Mouse (Mus musculus) heart, embryonic 13.5 days (tissue): ENCODE results near the gene Kif28. TPM values are rescaled to one million over a fixed set of nuclear protein-coding genes. Genes with fewer than 3 reads are reported as not detected.
"Not testable (repeated sequence)": the region's sequence is repeated elsewhere in the genome, so short reads cannot be mapped to it uniquely, and the experiment has no call there.

Experiments
- ATAC-seq: fragments of 200-750 bp; cut with Nextera tagmentation; 2 replicates; pipeline ENCODE4 v1.8.0; 2017; ENCODE audit warnings: moderate TSS enrichment; ENCODE audit not compliant: insufficient number of reproducible peaks, low FRiP score, low TSS enrichment; ENCODE audit errors: extremely low read depth
- H3K27ac ChIP-seq: fragments of 300-500 bp; sonication (generic); replicated peaks from 2 replicates; pipeline ENCODE4 v1.5.1; 2015; ENCODE audit warnings: moderate library complexity, mild to moderate bottlenecking, inconsistent platforms
- H3K27me3 ChIP-seq: fragments of 300-500 bp; sonication (generic); replicated peaks from 2 replicates; pipeline ENCODE4 v1.6.1; 2015; ENCODE audit warnings: mild to moderate bottlenecking, inconsistent platforms
- H3K36me3 ChIP-seq: fragments of 300-500 bp; sonication (generic); 2 replicates; pipeline ENCODE4 v1.6.1; 2015; ENCODE audit warnings: mild to moderate bottlenecking, inconsistent platforms
- H3K4me1 ChIP-seq: fragments of 300-500 bp; sonication (generic); 2 replicates; pipeline ENCODE4 v1.6.1; 2015; ENCODE audit warnings: inconsistent platforms
- H3K4me2 ChIP-seq: fragments of 300-500 bp; sonication (generic); 2 replicates; pipeline ENCODE4 v1.6.1; 2015; ENCODE audit warnings: inconsistent platforms, mild to moderate bottlenecking, moderate library complexity
- H3K4me3 ChIP-seq: fragments of 300-500 bp; sonication (generic); 2 replicates; pipeline ENCODE4 v1.5.1; 2015; ENCODE audit warnings: moderate library complexity, mild to moderate bottlenecking, inconsistent platforms
- H3K9ac ChIP-seq: fragments of 300-500 bp; sonication (generic); 2 replicates; pipeline ENCODE4 v1.6.1; 2015; ENCODE audit warnings: inconsistent platforms, mild to moderate bottlenecking, moderate library complexity
- H3K9me3 ChIP-seq: fragments of 300-500 bp; sonication (generic); 2 replicates; pipeline ENCODE4 v1.6.1; 2016; ENCODE audit warnings: inconsistent platforms
- WGBS: fragments of 180-500 bp; shearing (Covaris S2); methylation state at CpG from one replicate; pipeline ENCODE4 v1.1.7; 2015; ENCODE audit warnings: mixed read lengths; 5-methylcytosine and 5-hydroxymethylcytosine counted together
- polyA plus RNA-seq: library from polyadenylated mRNA; unstranded; fragments of >200 nt; fragmentation: Nextera tagmentation; extraction: Ambion mirVana; gene quantifications from 2 replicates; pipeline ENCODE4 v1.2.1, GENCODE M21; 2015

Kif28 gene
- polyA plus RNA-seq, 1 experiment from 2014 or later: not detected

- peak overlapping the region; percentile 87 for H3K4me3 ChIP-seq
- WGBS: 21% methylated on average over 12 of the region's 12 CpGs
- no peaks in the 10 kb centered on the region for H3K9me3 ChIP-seq
- H3K4me1 ChIP-seq: peaks cover 17% of the 10 kb centered on the region
- peak overlapping the region; percentile 91 for H3K9ac ChIP-seq
- no peaks in the 10 kb centered on the region for H3K27me3 ChIP-seq
- H3K4me2 ChIP-seq: peak overlapping the region; percentile 80
- ATAC-seq: no peak
- peaks cover 28% of the 10 kb centered on the region for H3K36me3 ChIP-seq
- peak overlapping the region; percentile 90 for H3K27ac ChIP-seq
Measured at GRCm38 (mm10) chr1:179668836-179669537, 76.1 kb downstream of the Kif28 start.

GRCm38 (mm10) chr1:179668013-179668805 is 76.9 kb downstream of the Kif28 start, which contains the start of gene Sccpdh:
TSS of gene Sccpdh (plus strand) at chr1:179668210.
- under 1% methylated on average over 73 of the region's 84 CpGs for WGBS
- peak; percentile 85 for ATAC-seq
- peak within 1 kb of the TSS; percentile 90 for H3K27ac ChIP-seq
- H3K9me3 ChIP-seq: no peaks in the 10 kb centered on the region
- peaks cover 20% of the 10 kb centered on the region for H3K36me3 ChIP-seq
- H3K4me2 ChIP-seq: peak within 1 kb of the TSS; percentile 80
- H3K4me1 ChIP-seq: peaks cover 17% of the 10 kb centered on the region
- H3K4me3 ChIP-seq: peak within 1 kb of the TSS; percentile 87
- H3K9ac ChIP-seq: peak within 1 kb of the TSS; percentile 91
- no peaks in the 10 kb centered on the region for H3K27me3 ChIP-seq

GRCm38 (mm10) chr1:179667450-179667849 is 77.6 kb downstream of the Kif28 start:
- ATAC-seq: no peak
- H3K4me2 ChIP-seq: peak overlapping the region; percentile 80
- H3K4me1 ChIP-seq: peaks cover 17% of the 10 kb centered on the region
- H3K4me3 ChIP-seq: peak overlapping the region; percentile 87
- H3K27ac ChIP-seq: peak overlapping the region; percentile 90
- no peaks in the 10 kb centered on the region for H3K27me3 ChIP-seq
- peak overlapping the region; percentile 91 for H3K9ac ChIP-seq
- WGBS: 5% methylated on average over 7 of the region's 7 CpGs
- no peaks in the 10 kb centered on the region for H3K9me3 ChIP-seq
- H3K36me3 ChIP-seq: peaks cover 14% of the 10 kb centered on the region

- H3K27ac ChIP-seq: no peak overlapping the region
- peaks cover 10% of the 10 kb centered on the region for H3K36me3 ChIP-seq
- H3K4me2 ChIP-seq: peak overlapping the region; percentile 80
- H3K9ac ChIP-seq: peak overlapping the region; percentile 91; the same call in 1 of the 2 replicates
- peak overlapping the region; percentile 87; the same call in 1 of the 2 replicates for H3K4me3 ChIP-seq
- WGBS: 72% methylated on average over 2 of the region's 2 CpGs
- H3K9me3 ChIP-seq: no peaks in the 10 kb centered on the region
- no peak for ATAC-seq
- no peaks in the 10 kb centered on the region for H3K27me3 ChIP-seq
- peaks cover 17% of the 10 kb centered on the region for H3K4me1 ChIP-seq
Measured at GRCm38 (mm10) chr1:179666971-179667370, 78.1 kb downstream of the Kif28 start.

GRCm38 (mm10) chr1:179664309-179664930 is 80.7 kb downstream of the Kif28 start:
- ATAC-seq: no peak
- no peaks in the 10 kb centered on the region for H3K9me3 ChIP-seq
- no peak overlapping the region for H3K4me2 ChIP-seq
- H3K4me1 ChIP-seq: peaks cover 9% of the 10 kb centered on the region
- no peak overlapping the region for H3K4me3 ChIP-seq
- no peak overlapping the region for H3K9ac ChIP-seq
- H3K36me3 ChIP-seq: no peaks in the 10 kb centered on the region
- H3K27ac ChIP-seq: no peak overlapping the region
- H3K27me3 ChIP-seq: no peaks in the 10 kb centered on the region
- 70% methylated on average over 4 of the region's 4 CpGs for WGBS

GRCm38 (mm10) chr1:179663065-179663464 is 82.0 kb downstream of the Kif28 start:
- H3K27ac ChIP-seq: no peak overlapping the region
- H3K4me1 ChIP-seq: 0 out of 2 replicates have a peak, but pooled peaks cover 3% of the 10 kb centered on the region
- H3K9me3 ChIP-seq: no peaks in the 10 kb centered on the region
- H3K4me2 ChIP-seq: no peak overlapping the region
- no peaks in the 10 kb centered on the region for H3K36me3 ChIP-seq
- no peak overlapping the region for H3K9ac ChIP-seq
- H3K27me3 ChIP-seq: no peaks in the 10 kb centered on the region
- WGBS: 71% methylated on average over 5 of the region's 5 CpGs
- no peak for ATAC-seq
- H3K4me3 ChIP-seq: no peak overlapping the region

- H3K4me2 ChIP-seq: no peak overlapping the region
- ATAC-seq: no peak
- no peaks in the 10 kb centered on the region for H3K36me3 ChIP-seq
- no peaks in the 10 kb centered on the region for H3K9me3 ChIP-seq
- no peak overlapping the region for H3K9ac ChIP-seq
- WGBS: 70% methylated on average over 5 of the region's 5 CpGs
- H3K4me3 ChIP-seq: no peak overlapping the region
- H3K4me1 ChIP-seq: peaks cover 7% of the 10 kb centered on the region; the same call in 1 of the 2 replicates
- H3K27me3 ChIP-seq: no peaks in the 10 kb centered on the region
- no peak overlapping the region for H3K27ac ChIP-seq
Measured at GRCm38 (mm10) chr1:179651224-179651623, 93.8 kb downstream of the Kif28 start.

GRCm38 (mm10) chr1:179650284-179650683 is 94.8 kb downstream of the Kif28 start:
- Histone ChIP-seq H3K27ac (no peak overlapping the region), H3K9ac (no peak overlapping the region), H3K4me2 (no peak overlapping the region), H3K36me3 (no peaks in the 10 kb centered on the region), H3K9me3 (no peaks in the 10 kb centered on the region), H3K27me3 (no peaks in the 10 kb centered on the region), H3K4me1 (peaks cover 11% of the 10 kb centered on the region; the same call in 1 of the 2 replicates), H3K4me3 (no peak overlapping the region)
- no peak for ATAC-seq
- WGBS: 57% methylated on average over 4 of the region's 4 CpGs

- Histone ChIP-seq H3K4me1 (peaks cover 11% of the 10 kb centered on the region; the same call in 1 of the 2 replicates), H3K9me3 (no peaks in the 10 kb centered on the region), H3K36me3 (no peaks in the 10 kb centered on the region), H3K27me3 (no peaks in the 10 kb centered on the region), H3K4me2 (no peak overlapping the region), H3K4me3 (no peak overlapping the region), H3K9ac (no peak overlapping the region), H3K27ac (no peak overlapping the region)
- no peak for ATAC-seq
- 55% methylated on average over 3 of the region's 3 CpGs for WGBS
Measured at GRCm38 (mm10) chr1:179649324-179649723, 95.7 kb downstream of the Kif28 start.

- not testable (repeated sequence) for H3K9me3 ChIP-seq, H3K27me3 ChIP-seq, H3K4me2 ChIP-seq, H3K9ac ChIP-seq, H3K4me3 ChIP-seq, H3K27ac ChIP-seq, H3K36me3 ChIP-seq, ATAC-seq
- 65% methylated on average over 4 of the region's 5 CpGs for WGBS
- peaks cover 11% of the 10 kb centered on the region; the same call in 1 of the 2 replicates for H3K4me1 ChIP-seq
Measured at GRCm38 (mm10) chr1:179648678-179649077, 96.4 kb downstream of the Kif28 start.

- peak overlapping the region; percentile 58; the same call in 1 of the 2 replicates for H3K9ac ChIP-seq
- no peak overlapping the region for H3K27ac ChIP-seq
- ATAC-seq: no peak
- no peaks in the 10 kb centered on the region for H3K36me3 ChIP-seq
- peaks cover 11% of the 10 kb centered on the region; the same call in 1 of the 2 replicates for H3K4me1 ChIP-seq
- H3K4me3 ChIP-seq: peak overlapping the region; percentile 26
- WGBS: 17% methylated on average over 4 of the region's 4 CpGs
- H3K27me3 ChIP-seq: no peaks in the 10 kb centered on the region
- H3K9me3 ChIP-seq: no peaks in the 10 kb centered on the region
- H3K4me2 ChIP-seq: peak overlapping the region; percentile 58
Measured at GRCm38 (mm10) chr1:179645980-179646268, 99.1 kb downstream of the Kif28 start.
